Mouse (Mus musculus): Measurements from ENCODE around the gene Irgm2. TPM values are rescaled to one million over a fixed set of nuclear protein-coding genes. Genes with fewer than 3 reads are reported as not detected.
"Not testable (repeated sequence)": the region's sequence is repeated elsewhere in the genome, so short reads cannot be mapped to it uniquely, and the experiment has no call there.

The Irgm2 gene
- total RNA-seq, 2 experiments from 2014 or later = 13.7 to 18.8 TPM

GRCm38 (mm10) chr11:58213673-58214342 is 14.4 kb downstream of the Irgm2 start:
- no peak for DNase-seq

DNA sequence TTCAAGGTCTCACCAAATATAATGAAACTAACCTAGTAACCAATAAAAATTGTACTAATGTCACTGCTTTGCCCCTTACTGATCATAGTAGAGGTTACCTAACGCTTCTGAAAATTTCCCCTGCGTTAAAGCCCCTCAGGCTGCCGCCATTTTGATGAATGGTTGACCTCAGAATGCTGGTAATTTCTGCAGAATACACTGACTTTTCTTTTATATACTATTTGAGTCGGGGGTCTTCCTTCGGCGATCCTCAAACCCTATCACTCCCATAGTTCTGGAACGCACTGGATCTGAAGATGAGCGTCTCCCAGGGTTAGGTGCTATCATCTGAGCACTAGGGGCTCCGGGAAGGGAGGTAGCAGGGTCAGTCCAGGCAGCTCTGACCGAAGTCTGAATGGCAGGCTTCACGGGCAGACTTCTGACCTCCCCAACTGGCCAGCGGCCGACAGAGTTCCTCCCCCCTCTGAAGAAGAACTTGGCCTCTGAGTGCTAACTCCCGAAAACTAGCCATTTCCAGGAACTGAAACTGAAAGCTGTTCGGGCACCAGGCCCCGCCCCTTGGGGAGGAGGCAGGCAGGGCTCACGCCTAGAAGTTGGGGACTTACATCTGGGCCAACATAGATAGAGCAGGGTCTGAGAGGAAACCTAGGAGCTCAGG is 15.1 kb downstream of the Irgm2 start:
- peak; percentile 91 to 95 for DNase-seq

DNA sequence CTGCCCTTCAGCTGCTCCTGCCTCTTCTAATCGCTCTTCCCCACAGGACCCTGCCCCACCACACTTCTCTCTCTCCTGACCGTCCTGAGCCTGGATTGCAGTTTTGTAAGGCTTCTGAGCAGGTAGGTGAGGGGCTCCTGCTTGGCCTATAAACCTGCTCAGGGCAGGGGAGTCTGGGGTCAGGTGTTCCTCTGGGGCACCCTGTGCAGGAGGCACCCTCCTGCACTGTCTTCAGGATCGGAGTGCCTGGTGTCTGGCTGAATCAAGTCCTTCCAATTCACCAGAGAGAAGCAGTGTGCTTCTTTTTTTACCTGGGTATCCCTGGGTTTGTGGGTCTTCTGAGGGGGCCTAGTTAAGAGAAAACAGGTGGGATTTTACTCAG is 15.6 kb downstream of the Irgm2 start:
- DNase-seq = not testable (repeated sequence)

DNA sequence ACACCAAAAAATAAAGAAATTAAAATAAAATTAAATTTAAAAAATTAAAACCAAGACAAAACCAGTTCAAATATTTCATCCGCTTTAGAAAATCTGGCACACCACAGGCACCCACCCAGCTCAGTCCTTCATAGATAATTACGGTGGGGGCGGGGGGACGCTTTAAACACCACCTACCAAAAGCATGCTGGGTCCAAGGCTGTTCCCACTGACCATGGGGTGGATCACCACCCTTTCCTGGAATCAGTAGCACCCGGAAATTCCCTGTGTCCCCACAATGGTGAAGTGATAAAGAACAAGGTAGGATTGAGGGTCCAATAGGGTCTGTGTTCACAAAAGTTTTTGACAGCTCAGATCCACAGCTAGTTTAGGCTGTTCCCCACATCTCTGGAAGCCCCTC is 16.4 kb downstream of the Irgm2 start:
- DNase-seq = no peak

GRCm38 (mm10) chr11:58216823-58217222 is 17.4 kb downstream of the Irgm2 start:
- no peak for DNase-seq

- no peak for DNase-seq
These were observed 24.3 kb downstream of the Irgm2 start for GRCm38 (mm10) chr11:58223751-58224150.

- DNase-seq = peak in 1 of 2 experiments; percentile 44
These were observed 24.9 kb downstream of the Irgm2 start for GRCm38 (mm10) chr11:58224313-58224712.

- not testable (repeated sequence) for DNase-seq
These were observed 25.5 kb downstream of the Irgm2 start for GRCm38 (mm10) chr11:58224872-58225271.

DNA sequence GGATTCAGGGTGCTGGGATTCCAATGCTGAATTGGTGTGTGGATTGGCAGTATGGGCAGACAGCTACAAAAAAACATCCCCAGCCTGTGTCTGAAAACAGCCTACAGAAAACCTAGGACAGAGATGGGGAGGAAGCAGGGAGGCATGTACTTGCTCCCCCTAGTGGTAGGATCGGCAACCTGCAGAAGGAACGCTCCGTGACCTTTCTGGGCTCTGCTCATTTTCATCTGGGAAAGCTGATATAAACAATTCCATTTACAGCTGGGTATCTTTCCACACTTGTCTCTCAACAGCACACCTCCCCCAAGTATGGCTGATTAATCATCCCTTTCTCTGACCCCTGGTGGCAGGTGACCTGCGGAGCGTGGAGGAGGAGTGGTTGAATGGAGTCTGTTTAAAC is 26.2 kb downstream of the Irgm2 start:
- peak; percentile 76 to 80 for DNase-seq

DNA sequence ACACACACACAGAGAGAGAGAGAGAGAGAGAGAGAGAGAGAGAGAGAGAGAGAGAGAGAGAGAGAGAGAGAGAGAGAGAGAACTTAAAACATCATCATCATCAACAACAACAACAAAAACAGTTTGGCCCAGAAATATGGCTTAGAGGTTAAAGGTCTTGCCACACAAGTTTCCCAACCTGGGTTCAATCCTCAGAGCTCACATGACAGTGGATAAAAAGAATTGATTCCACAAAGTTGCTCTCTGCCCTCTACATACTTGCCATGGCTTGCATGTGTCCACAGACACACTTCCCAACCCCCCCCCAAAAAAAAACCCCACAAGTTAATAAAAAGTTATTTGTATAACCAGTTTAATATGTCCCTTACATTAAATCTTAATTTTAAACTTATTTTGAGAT is 27.0 kb downstream of the Irgm2 start:
- DNase-seq = no peak

GRCm38 (mm10) chr11:58228021-58228420 is 28.6 kb downstream of the Irgm2 start:
- DNase-seq = not testable (repeated sequence)

GRCm38 (mm10) chr11:58230396-58230910 is 31.0 kb downstream of the Irgm2 start:
- no peak for DNase-seq

DNA sequence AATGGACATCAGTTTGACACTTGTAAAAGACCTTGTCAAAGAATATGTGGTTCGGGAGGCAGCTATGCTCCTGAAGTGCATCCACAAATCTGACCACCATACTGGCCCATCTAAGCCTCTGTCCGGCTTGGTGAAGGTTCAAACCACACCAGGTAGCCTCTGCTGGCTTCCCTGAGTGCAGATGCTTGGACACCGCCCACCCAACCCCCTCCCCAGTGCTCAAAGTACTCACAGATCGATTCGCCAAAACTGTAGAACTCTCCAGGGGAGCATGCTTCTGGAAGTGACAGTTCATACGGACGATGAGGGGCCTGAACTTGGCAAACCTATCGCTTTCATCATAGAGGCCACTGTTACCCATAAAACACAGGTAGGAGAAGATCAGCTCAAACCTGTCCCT is 31.7 kb downstream of the Irgm2 start:
- DNase-seq = no peak

DNA sequence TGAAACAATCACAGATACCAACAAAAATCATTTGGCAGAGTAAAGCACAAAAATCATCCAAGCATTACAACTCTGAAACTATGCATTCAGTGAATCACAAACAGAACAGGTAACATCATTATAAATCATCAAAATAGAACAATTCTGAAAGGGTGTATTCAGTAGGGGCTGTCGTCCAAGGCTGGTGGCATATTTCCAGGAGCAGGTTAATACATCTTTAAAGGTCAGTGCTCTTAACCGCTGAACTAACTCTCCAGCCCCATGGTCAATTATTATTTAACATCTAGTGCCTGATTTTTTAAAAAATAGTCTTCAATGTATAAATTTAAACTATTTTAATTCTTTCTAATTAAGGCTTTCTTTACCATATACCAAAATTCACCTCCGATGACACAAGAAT is 35.1 kb downstream of the Irgm2 start:
- not testable (repeated sequence) for DNase-seq

- peak; percentile 18 to 41 for DNase-seq
These were observed 35.7 kb downstream of the Irgm2 start for GRCm38 (mm10) chr11:58235152-58235551.

DNA sequence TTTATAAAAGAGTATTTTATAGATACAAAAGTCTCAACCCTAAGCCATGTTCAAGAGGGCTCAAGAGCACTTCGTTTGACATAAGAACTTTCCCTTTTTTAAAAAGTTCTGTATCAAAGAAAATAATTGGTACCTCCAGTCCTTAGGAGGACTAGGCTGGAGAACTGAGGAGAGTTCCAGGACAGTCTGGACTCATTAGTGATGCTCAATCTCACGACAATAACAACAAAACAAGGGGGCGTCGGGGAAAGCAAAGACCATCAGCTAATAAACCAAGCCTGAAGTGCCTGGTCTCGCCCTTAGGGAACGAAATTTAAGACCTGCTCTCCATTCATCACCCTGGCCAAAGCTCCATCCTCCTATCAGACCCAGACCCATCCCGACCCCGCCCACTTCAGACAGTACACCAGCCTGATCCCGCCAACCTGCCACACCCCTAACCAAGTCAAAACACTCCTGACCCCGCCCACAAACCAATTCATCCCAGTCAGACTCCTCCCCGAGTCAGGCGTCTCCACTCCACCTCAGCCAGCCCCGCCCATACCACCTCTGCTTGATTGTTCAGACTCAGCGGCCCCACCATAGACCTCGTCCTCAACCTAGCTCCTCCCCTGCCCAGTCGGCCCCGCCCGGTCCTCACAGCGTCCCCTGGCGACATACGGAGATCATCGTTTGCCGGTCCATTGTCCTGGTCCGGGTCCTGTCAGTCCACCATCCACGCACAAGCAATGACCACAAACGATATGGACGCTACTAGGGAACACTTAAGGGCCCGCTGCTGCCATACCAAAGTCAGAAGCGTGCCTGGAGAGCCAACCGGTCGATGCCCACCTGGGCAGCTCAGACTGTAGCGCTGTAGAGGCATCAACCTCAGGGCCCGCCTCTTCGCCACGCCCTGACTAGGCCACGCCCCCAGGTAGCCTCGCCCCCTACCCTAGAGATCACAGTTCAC is 39.7 kb downstream of the Irgm2 start:
- peak; percentile 73 to 75 for DNase-seq

- DNase-seq = no peak
These were observed 47.9 kb downstream of the Irgm2 start for GRCm38 (mm10) chr11:58247294-58247693.

- no peak for DNase-seq
These were observed 50.0 kb downstream of the Irgm2 start for GRCm38 (mm10) chr11:58249203-58249981.

GRCm38 (mm10) chr11:58250550-58250949 is 51.1 kb downstream of the Irgm2 start:
- DNase-seq = no peak

DNA sequence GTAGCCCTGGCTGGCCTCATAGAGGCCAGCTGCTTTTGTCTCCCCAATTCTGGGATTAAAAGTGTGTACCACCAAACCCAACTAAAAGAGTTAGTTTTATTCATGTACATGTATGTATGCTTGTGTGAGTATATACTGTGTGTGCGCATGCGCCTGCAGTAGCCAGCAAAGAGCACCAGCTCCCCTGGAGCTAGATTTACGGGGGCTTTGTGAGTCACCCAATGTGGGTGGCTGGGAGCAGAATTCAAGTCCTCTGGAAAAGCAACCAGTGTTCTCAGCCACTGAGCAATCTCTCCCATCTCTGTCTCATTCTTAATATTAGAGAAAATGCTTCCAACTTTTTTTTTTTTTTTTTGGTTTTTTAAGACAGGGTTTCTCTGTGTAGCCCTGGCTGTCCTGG is 55.0 kb downstream of the Irgm2 start:
- no peak for DNase-seq

- DNase-seq = no peak
These were observed 58.4 kb downstream of the Irgm2 start for GRCm38 (mm10) chr11:58257816-58258215.

- no peak for DNase-seq
These were observed 60.7 kb downstream of the Irgm2 start for GRCm38 (mm10) chr11:58260156-58260555.

Data from adrenal gland, postnatal 36 days (tissue).